Mouse (Mus musculus) embryo, embryonic 11.5 days (tissue): Measurements from ENCODE around the gene Ubap2.

Experiments
- DNase-seq: peaks from one replicate; pipeline ENCODE4 v3.0.0-alpha.2; 2012; ENCODE audit warnings: low read depth, low spot score

Ubap2 gene

DNA sequence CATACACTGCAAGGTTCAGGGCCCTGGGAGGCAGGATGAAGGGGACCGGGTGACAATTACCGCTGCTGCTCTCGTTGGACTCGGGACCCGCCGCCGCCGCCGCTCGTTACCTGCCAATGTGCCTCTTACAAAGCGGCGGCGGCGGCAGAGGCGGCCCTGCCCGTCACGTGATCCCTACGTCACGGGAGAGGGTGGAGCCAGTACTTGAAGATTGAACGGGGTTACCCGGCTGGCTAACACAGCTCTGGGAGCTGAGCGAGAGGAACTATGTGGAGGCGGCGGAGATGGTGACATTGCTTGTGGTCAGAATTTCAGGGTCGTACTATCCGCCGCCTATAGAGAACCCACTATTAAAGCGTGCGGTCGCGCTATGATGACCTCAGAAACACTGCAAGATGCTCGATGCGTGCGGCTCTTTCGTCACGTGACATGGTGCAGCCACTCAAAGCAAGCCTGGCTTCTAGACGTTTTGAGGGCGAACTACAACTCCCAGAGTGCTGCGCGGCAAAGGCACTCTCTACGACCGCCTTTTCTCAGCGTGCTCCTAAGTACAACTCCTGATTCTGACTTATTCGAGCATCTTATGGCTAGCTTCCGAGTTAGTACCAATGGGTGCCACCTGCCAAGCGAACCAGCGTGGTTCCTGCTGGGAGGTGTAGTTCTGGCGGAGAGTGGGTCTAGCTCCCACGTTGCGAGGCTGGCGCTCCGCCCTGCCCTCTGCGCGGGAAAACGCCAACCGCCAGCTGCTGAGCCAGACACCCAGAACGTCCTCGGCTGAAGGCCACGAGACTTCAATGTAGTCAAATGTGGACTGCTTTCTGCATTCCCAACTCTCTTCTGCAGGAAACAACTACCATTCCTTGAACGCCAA lies at the start of gene Ubap2:
Ubap2 (minus strand) TSS at position 165 of the 871 bp plus-strand sequence.
- peak; percentile 95 for DNase-seq

GRCm38 (mm10) chr4:41320971-41321370 lies 46.0 kb upstream of the Ubap2 start:
- DNase-seq = no peak

DNA sequence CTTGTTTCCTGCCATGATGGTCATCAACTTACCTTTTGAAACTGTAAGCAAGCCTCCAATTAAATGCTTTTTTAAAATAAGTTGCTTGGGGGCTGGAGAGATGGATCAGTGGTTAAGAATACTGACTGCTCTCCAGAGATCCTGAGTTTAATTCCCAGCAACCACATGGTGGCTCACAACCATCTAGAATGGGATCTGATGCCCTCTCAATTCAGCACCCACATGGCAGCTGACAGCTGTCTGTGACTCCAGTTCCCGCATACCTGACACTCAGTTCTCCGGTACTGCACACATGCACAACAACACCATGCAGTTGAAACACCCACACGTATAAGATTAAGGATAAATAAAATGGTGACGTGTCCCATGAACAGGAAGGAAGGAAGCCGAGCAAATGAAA lies 43.3 kb upstream of the Ubap2 start:
- DNase-seq = no peak

DNA sequence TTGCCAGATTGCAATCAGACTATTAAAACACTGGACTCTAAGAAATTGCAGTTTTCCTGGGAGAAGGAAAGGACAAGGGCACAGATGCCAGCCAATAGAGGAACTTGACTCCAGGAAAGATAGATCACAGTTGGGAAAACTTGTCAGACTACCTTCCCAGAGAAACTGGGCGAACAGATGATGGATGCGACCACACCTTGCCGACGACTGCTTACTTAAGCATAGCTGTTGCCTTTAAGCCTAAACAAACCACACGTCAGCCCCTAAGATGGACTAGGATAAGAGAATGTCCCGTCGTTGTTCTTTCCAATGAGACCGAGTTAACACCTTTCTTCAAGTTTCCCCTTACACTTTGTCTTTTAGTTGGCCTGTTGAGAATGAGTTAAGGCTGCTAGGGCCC lies 40.2 kb upstream of the Ubap2 start:
- no peak for DNase-seq

- DNase-seq = peak; percentile 87
Observed at GRCm38 (mm10) chr4:41314141-41315129, 39.5 kb upstream of the Ubap2 start, which contains the start of gene Dcaf12. Dcaf12 (minus strand) TSS chr4:41314889.

DNA sequence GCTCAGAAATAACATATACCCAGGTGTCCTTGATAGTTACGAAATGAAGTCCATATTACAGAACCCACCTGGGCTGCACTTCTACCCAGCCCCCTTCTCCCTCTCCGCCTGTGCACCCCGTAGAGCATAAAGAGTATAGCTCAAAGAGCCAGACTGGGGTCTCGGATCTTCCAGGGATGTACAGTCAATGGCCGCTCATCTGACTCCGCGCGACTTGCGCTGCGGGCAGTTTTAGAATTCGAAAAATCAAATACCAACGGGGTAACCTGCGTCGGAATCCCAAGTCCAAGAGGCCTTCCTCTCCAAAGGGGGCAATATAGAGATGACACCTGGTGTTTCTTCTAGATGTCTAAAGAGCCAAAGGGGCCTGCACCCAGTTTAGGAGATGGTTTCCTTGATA lies 38.8 kb upstream of the Ubap2 start:
- DNase-seq = no peak

DNA sequence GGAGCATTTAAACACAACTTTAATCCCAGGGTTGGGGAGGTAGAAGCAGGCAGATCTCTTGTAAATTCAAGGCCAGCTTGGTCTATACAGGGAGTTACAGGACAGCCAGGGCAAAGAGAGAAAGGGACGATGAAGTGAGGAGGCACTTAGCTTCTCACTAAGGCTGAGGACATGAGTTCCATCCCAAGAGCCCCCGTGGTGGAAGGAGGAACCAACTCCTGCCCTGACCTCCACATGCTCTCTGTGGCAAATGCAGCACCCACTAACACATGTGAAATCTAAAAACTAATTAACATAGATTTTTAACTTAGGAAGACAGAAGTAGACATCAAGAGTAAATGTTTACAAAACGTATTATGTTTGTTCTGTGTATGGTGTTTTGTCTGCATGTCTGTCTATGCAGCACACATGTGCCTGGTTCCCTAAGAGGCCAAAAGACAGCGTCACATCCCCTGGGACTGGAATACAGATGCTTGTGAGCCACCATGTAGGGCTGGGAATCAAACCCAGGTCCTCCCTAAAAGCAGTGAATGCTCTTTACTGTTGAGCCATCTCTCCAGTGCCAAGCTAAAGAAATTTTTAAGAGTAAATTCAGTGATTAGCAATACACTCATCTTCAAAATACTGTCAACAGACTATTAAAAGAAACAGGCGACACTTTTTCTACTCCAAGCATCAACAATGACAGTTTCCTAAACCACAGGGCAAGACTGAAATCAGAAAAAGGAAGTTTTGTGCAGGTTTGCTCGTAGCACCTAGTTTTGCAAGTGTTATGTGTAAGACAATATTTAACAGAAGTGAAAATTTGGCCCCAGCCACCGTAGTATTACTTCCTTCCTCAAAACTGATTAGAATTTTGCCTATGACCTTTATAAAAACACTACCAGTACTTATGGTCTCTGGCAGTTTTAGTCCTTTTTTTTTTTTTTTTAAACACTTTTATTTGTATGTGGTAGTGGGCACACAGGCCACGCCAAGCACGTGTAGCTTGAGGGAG lies 35.9 kb upstream of the Ubap2 start:
- DNase-seq = no peak

- no peak for DNase-seq
Observed at GRCm38 (mm10) chr4:41307406-41307805, 32.5 kb upstream of the Ubap2 start.

DNA sequence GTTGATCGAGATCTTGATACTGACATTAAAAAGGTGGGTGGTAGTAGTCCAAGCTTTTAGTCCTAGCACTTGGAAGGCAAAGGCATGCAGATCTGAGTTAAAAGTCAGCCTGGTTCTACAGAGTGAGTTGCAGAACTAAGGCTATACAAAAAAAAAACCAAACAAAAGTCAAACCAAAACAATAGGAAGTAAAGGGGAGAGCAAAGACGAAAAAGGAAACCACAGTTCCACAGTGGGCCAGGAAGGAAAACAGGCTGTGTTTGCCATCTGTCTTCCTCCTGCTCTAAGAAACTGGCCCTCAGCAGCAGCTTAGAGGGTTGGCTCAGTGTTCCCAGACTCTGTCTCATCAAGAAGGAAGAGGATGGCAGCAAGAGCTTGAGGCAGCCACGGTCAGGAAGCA lies 29.4 kb upstream of the Ubap2 start:
- no peak for DNase-seq

- no peak for DNase-seq
Observed at GRCm38 (mm10) chr4:41303671-41304070, 28.7 kb upstream of the Ubap2 start.

DNA sequence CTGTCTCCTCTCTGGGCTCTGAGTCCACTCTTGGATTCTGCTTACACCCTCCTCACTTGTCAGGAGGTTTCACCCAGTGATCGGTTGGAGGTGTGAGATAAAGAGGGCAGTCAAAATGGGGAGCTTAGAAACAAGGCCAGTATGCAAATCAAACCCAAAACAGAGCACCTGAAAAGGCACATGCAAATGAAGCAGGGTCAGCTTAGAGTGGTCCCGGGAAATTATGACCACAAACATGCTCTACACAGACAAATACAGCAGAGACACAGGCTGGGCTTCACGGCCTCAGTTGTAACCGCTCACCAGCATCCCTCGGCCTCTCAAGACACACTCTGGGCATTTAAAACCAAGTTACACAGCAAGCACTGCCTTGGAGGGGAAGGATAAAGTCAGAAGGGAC lies 24.0 kb upstream of the Ubap2 start:
- DNase-seq = no peak

DNA sequence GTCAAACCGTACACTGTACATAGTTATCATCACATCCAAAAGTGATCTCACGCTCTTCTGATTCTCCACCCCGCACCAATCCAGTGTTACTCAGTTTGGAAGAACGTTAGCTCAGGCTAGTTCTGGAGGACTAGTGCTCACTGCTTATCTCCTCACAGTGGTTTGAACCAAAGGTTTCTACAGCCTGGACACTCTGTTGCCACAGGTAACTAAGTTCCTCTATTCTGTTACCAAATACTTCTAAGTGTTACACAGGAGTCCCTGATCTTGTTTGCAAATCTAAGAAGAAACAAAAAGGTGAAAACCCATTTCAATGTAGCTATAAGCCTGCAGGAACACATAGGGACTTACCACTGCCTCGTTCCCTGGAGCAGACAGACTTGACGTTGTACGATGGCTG lies 21.0 kb upstream of the Ubap2 start:
- DNase-seq = no peak

DNA sequence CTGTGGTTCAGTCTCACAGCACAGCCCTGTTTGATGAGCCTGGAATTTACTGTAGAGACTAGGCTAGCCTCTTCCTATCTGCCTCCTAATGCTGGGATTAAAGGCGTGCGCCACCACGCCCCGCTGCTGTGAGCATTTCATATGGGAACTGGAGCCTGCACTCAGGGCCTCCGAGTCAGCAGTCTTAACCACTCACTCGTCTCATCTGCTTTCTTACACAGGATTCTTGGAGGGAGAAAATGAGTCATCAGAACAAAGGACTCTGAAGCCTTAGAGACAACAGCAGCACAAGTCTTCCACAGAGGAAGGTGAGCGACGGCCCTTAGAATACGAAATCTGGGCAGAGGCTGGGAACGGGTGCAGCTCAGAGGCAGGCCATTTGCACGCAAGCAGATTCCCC lies 20.6 kb upstream of the Ubap2 start:
- no peak for DNase-seq

GRCm38 (mm10) chr4:41293907-41294306 lies 19.0 kb upstream of the Ubap2 start:
- DNase-seq = no peak

GRCm38 (mm10) chr4:41289802-41290201 lies 14.9 kb upstream of the Ubap2 start:
- DNase-seq = no peak

- peak; percentile 23 for DNase-seq
Observed at GRCm38 (mm10) chr4:41286420-41286819, 11.5 kb upstream of the Ubap2 start.

DNA sequence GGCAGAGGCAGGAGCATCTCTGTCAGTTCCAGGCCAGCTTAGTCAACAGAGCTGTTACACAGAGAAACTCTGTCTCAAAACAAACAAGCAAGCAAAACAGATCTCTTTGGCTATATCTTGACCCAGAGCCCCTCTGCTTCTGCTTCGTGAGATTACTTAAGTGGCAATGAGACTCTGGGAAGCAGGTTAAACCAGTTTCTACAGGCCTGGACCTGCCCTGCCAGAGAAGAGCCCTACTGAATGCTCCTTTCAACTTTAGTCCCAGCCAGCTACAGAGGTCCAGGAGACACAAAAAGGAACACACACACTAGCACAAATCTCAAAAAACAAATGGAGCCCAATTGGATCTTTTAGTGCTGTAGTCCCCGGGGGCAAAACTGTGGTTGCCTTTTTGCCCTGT lies 9.1 kb upstream of the Ubap2 start:
- no peak for DNase-seq

- no peak for DNase-seq
Observed at GRCm38 (mm10) chr4:41275927-41276326, 983 bp upstream of the Ubap2 start.

GRCm38 (mm10) chr4:41274377-41274979 lies 466 bp downstream of the Ubap2 start:
- DNase-seq = no peak

DNA sequence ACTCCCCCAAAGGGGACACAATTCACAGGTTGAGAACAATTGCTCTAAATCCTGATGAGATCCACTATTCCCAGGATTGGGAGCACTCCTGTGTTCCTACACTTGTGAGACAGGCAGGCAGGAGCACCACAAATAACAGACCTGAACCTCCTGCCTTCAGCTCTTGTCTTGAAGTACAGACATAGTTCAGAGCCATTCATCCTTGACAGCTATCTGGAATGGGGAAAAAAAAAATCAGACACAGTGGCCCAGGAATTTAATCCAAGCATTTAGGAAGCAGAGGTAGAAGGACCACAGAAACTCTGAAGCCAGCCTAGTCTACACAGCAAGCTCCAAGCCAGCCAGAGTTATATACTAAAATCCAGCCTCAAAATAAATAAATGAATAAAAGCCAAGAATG lies 6.8 kb downstream of the Ubap2 start:
- DNase-seq = no peak

DNA sequence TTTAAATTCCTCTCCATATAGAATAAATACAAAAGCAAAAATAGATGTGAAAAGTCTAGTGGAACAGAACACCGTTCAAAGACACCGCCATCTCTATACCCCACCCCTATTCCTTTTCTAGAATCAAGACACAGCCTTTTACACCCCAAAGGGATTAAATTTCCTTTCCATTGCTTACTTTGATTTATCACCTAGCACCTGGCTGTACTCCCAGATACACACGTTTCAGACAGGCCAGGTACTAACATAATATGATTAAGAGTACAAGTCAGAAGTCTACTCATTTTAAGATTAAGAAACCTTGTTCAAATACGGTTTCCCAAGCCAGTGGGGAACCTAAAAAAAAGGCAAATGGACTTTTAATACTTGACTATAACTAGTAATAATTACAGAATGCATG lies 8.6 kb downstream of the Ubap2 start:
- no peak for DNase-seq
